Mouse (Mus musculus) midbrain, embryonic 11.5 days (tissue): ENCODE measurements at regions not wholly inside any gene's neighbourhood (a gene's known extent, or its start where the extent isn't known, plus 50 kb on each side); places are given as distances from the start of the nearest gene placed in this dataset.

Experiments used
- ATAC-seq: fragments of 200-750 bp; cut with Nextera tagmentation; 2 replicates; pipeline ENCODE4 v1.8.0; 2017; ENCODE audit warnings: moderate TSS enrichment, moderate library complexity; ENCODE audit not compliant: low FRiP score
- DNase-seq: peaks from one replicate; pipeline ENCODE4 v3.0.0; 2015; ENCODE audit warnings: low spot score; ENCODE audit errors: missing footprints
- H3K27ac ChIP-seq: fragments of 300-500 bp; sonication (generic); 2 replicates; pipeline ENCODE4 v1.5.1; 2014; ENCODE audit warnings: low read depth, low read length
- H3K27me3 ChIP-seq: fragments of 300-500 bp; sonication (generic); 2 replicates; pipeline ENCODE4 v1.6.1; 2014; ENCODE audit warnings: mild to moderate bottlenecking, low read length, moderate library complexity, mixed read lengths; ENCODE audit not compliant: control insufficient read depth, insufficient read depth
- H3K36me3 ChIP-seq: fragments of 300-500 bp; sonication (generic); 2 replicates; pipeline ENCODE4 v1.6.1; 2014; ENCODE audit warnings: mild to moderate bottlenecking, low read length, moderate library complexity, mixed read lengths; ENCODE audit not compliant: control insufficient read depth, insufficient read depth
- H3K4me1 ChIP-seq: fragments of 300-500 bp; sonication (generic); 2 replicates; pipeline ENCODE4 v1.6.1; 2014; ENCODE audit warnings: low read length; ENCODE audit not compliant: control insufficient read depth, insufficient read depth
- H3K4me2 ChIP-seq: fragments of 300-500 bp; sonication (generic); 2 replicates; pipeline ENCODE4 v1.6.1; 2014; ENCODE audit warnings: mild to moderate bottlenecking, moderate library complexity
- H3K4me3 ChIP-seq: fragments of 300-500 bp; sonication (generic); 2 replicates; pipeline ENCODE4 v1.5.1; 2014; ENCODE audit warnings: low read depth, low read length
- H3K9ac ChIP-seq: fragments of 300-500 bp; sonication (generic); 2 replicates; pipeline ENCODE4 v1.6.1; 2014; ENCODE audit warnings: low read length
- H3K9me3 ChIP-seq: fragments of 300-500 bp; sonication (generic); 2 replicates; pipeline ENCODE4 v1.6.1; 2016; ENCODE audit warnings: low read length; ENCODE audit not compliant: control insufficient read depth
- WGBS: fragments of 180-500 bp; shearing (Covaris S2); extraction: QIAGEN DNeasy Blood & Tissue Kit; methylation state at CpG from one replicate; pipeline ENCODE4 v1.1.7; 2014; 5-methylcytosine and 5-hydroxymethylcytosine counted together

DNA sequence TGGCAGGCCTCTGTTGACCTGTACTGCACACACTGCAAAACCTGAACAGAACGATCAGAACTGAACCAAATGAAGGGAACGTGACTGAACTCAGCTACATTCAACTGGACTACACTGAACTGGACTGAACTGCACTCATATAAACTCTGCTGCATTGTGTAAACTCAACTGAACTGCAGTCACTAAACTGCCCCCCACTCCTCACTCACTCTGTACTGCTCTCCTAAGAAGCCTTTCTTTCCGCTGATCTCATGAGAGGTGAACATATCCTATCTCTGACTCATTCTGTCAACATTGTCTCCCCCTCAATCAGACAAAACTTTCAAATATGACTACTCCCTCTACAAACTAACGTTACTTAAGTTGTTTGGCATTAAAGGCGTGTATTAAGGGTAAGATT is 324.5 kb upstream of the Cdh9 start:
- H3K9ac ChIP-seq: no peak overlapping the region
- WGBS: 92% methylated on average over 5 of the region's 5 CpGs
- no peak overlapping the region for H3K27ac ChIP-seq
- no peak overlapping the region for H3K4me2 ChIP-seq
- no peak for ATAC-seq
- H3K36me3 ChIP-seq: no peaks in the 10 kb centered on the region
- no peak overlapping the region for H3K4me3 ChIP-seq
- no peaks in the 10 kb centered on the region for H3K27me3 ChIP-seq
- H3K4me1 ChIP-seq: no peaks in the 10 kb centered on the region
- H3K9me3 ChIP-seq: no peaks in the 10 kb centered on the region
- no peak for DNase-seq

DNA sequence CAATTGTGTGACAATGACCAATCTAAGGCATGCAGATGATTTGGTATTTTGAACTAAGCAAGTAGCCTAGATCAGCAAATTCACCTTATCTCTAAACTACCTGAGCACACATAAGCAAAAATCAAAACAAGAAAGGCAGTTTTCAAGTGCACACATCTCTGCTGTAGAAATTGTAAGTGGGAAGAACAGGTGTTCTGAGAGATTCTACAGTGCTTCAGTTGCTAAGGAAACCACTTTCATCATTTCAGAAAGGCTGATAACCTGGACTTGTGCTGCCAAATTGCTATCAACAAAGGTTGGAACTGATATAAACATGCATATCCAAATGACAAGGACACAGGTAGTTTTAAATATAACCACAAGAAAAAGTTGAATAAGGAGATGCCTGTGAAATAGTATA is 322.4 kb upstream of the Cdh9 start:
- Histone ChIP-seq H3K36me3 (no peaks in the 10 kb centered on the region), H3K9ac (no peak overlapping the region), H3K9me3 (no peaks in the 10 kb centered on the region), H3K27ac (no peak overlapping the region), H3K27me3 (no peaks in the 10 kb centered on the region), H3K4me1 (no peaks in the 10 kb centered on the region), H3K4me2 (no peak overlapping the region), H3K4me3 (no peak overlapping the region)
- ATAC-seq (no peak), DNase-seq (no peak)

DNA sequence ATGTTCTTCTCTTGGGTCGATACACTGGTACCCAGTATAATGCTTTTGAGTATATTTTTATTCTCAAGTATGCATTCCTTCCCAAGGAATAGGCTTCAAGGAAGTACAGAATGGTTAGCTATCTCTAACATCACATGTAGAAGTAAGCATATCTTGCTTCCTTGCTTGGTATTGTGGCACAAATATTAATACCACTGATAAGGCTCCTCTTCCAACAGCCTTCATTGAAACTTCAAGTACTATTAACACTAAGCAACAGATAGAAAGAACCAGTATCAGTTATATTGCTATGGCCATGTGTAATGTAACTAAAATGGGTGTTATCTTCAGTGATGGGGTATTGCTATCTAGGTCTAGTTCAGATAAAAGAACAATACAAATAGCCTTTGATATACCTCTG is 316.9 kb upstream of the Cdh9 start:
- Histone ChIP-seq H3K9ac (no peak overlapping the region), H3K4me1 (no peaks in the 10 kb centered on the region), H3K4me3 (no peak overlapping the region), H3K27me3 (no peaks in the 10 kb centered on the region), H3K9me3 (no peaks in the 10 kb centered on the region), H3K36me3 (no peaks in the 10 kb centered on the region), H3K27ac (no peak overlapping the region), H3K4me2 (no peak overlapping the region)
- ATAC-seq (no peak), DNase-seq (no peak)
- 94% methylated on average over 1 of the region's 1 CpGs for WGBS

DNA sequence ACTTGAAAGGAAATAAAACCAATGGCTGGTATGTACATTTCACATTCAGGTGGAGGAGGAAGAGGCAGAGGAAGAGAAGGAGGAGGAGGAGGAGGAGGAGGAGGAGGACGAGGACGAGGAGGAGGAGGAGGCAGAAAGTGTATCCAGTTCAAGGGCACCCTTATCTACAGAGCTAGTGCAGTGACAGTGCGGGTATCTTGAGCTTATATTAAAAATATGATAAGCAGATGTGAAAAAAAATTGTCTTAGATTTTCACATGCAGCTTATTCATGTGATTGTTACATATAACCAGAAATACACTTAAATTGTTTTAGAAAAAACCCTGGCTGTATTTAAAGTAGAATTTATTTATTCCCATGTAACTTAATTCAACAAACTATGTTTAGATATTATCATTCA is 310.8 kb upstream of the Cdh9 start:
- 81% methylated on average over 3 of the region's 3 CpGs for WGBS
- H3K36me3 ChIP-seq: no peaks in the 10 kb centered on the region
- DNase-seq: no peak

DNA sequence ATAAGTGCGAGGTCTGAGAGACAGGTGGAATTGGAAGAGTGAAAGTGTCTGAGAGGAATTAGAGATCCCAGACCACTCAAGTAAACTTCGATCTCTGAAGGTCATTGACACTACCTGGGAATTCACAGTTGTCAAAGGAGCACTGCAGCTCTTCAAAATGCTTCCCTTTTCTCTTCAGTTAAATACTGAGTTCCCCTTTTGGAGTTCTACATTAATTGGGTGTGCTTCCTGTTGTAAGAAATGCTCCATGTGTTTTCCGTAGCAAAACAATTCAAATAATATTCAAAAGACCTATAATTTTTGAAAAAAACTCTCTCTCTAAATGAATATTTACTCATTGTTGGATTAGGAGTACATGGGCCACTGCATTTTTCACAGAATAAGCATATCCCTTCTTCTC is 305.5 kb upstream of the Cdh9 start:
- Histone ChIP-seq H3K27ac (no peak overlapping the region), H3K9ac (no peak overlapping the region), H3K4me3 (no peak overlapping the region), H3K27me3 (no peaks in the 10 kb centered on the region), H3K9me3 (no peaks in the 10 kb centered on the region), H3K4me1 (no peaks in the 10 kb centered on the region), H3K36me3 (no peaks in the 10 kb centered on the region), H3K4me2 (no peak overlapping the region)
- ATAC-seq: no peak
- no peak for DNase-seq
- 93% methylated on average over 3 of the region's 3 CpGs for WGBS

More for the DNA sequence above, 310.8 kb upstream of the Cdh9 start:
- H3K27me3 ChIP-seq: no peaks in the 10 kb centered on the region
- no peak overlapping the region for H3K4me2 ChIP-seq
- no peak for ATAC-seq
- H3K27ac ChIP-seq: no peak overlapping the region
- no peak overlapping the region for H3K9ac ChIP-seq
- no peak overlapping the region for H3K4me3 ChIP-seq
- H3K4me1 ChIP-seq: no peaks in the 10 kb centered on the region
- no peaks in the 10 kb centered on the region for H3K9me3 ChIP-seq

DNA sequence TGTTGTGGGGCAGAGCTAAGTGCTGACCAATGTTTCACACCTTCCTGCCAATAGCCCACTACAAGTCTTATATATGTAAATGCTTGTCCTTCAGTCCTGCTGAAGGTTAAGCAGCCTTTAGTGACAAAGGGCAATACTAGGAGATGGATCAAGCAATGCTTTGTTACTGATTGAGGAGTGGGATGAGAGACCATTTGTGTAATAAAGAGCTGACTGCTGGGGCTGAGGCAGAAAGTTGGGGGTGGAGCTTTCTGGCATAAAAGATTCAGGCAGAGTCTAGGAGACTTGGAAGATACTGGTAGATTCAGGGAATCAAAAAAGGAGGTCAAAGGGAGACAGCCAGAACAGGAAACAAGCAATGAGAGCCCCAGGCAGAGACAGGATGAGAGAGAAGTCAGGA is 281.9 kb upstream of the Cdh9 start:
- ATAC-seq: no peak
- Histone ChIP-seq H3K27ac (no peak overlapping the region), H3K9ac (no peak overlapping the region), H3K27me3 (no peaks in the 10 kb centered on the region), H3K9me3 (no peaks in the 10 kb centered on the region), H3K4me2 (no peak overlapping the region), H3K4me1 (no peaks in the 10 kb centered on the region), H3K36me3 (no peaks in the 10 kb centered on the region), H3K4me3 (no peak overlapping the region)
- DNase-seq: no peak

DNA sequence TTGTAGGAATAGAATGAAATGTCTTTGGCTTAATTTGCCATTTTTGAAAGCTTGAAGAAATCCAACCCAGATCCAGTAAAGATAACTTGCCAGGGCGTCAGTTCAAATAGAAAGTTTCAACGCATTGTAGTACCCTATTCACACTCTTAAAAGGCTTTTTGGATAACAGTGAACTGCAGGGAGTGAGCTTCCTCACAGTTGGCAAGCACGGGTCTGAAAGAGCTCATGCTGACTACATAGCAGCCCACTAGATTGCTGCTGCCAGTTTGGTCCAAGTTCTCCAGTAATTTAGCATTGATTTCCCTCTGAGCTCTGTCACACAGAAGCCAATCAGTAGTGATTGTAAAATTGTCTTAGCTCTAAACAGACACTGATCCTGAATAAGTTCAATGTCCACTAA is 237.3 kb upstream of the Cdh9 start:
- Histone ChIP-seq H3K4me2 (no peak overlapping the region), H3K4me3 (no peak overlapping the region), H3K36me3 (no peaks in the 10 kb centered on the region), H3K27me3 (no peaks in the 10 kb centered on the region), H3K27ac (no peak overlapping the region), H3K9me3 (no peaks in the 10 kb centered on the region), H3K9ac (no peak overlapping the region), H3K4me1 (no peaks in the 10 kb centered on the region)
- peak; percentile 67; the same call in 1 of the 2 replicates for ATAC-seq
- DNase-seq: no peak
- 7% methylated on average over 3 of the region's 3 CpGs for WGBS

DNA sequence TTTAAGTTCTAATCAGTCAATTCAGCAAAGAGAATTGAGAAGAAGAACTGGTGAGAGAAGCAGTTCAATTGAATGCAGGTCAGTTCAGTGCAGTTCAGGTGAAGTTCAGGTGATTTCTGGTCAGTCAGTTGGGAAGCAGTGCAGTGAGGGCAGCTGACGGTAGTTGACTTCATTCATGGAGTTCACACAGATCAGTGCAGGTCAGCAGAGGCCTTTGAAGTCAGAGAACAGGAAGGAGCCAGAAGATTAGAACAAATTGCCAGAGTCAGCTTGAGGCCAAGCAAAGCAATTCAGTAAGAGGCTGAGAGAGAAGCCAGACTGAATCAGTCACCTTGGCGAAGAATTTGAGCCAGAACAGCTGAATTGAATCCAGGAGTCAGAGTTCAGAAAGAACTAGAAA is 235.7 kb upstream of the Cdh9 start:
- 53% methylated on average over 2 of the region's 2 CpGs for WGBS

DNA sequence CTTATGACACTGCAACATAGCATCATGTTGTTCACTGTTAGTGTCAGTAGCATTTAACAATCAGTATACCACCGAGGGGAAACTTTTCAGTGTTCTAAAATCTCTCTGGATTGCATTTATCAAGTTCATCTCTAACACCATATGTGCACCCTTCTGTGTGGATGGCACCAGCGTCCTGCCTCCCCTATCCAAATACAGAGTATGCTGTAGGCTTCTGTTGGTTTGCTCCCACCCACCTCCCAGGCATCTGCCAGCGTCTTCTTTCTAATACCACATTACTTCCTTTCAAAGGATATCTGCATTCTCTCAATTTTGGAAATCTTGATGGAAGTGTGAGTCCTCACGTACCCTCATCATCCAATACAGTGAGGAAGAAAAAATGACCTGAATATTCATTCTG is 208.0 kb upstream of the Cdh9 start:
- no peak for ATAC-seq
- no peaks in the 10 kb centered on the region for H3K4me1 ChIP-seq
- 83% methylated on average over 4 of the region's 4 CpGs for WGBS

More for the DNA sequence above, 235.7 kb upstream of the Cdh9 start:
- no peak for ATAC-seq
- Histone ChIP-seq H3K9me3 (no peaks in the 10 kb centered on the region), H3K9ac (no peak overlapping the region), H3K36me3 (no peaks in the 10 kb centered on the region), H3K4me3 (no peak overlapping the region), H3K4me2 (no peak overlapping the region), H3K27me3 (no peaks in the 10 kb centered on the region), H3K4me1 (no peaks in the 10 kb centered on the region), H3K27ac (no peak overlapping the region)
- DNase-seq: no peak

DNA sequence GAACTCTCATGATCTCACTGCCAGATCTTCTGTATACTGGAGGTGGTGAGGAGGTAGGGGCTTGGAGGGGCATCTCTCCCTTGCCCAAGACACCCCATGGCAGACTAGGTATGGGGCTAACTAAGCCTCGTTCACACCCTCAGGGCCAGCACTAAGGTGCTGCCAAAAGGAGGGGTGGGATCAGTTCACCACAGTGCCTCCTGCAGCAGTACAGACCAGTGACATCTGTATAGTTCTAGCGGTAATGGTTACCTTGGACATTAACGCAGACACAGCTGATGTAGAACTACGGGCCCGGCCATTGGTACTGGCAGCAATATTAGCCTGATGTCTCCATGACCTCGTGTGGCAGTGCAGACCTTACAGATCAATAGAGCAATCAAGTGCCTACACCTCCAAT is 196.0 kb upstream of the Cdh9 start:
- no peaks in the 10 kb centered on the region for H3K9me3 ChIP-seq
- no peaks in the 10 kb centered on the region for H3K36me3 ChIP-seq
- no peak for ATAC-seq
- no peak overlapping the region for H3K27ac ChIP-seq
- no peak overlapping the region for H3K9ac ChIP-seq
- H3K4me1 ChIP-seq: no peaks in the 10 kb centered on the region
- H3K27me3 ChIP-seq: no peaks in the 10 kb centered on the region
- DNase-seq: peak; percentile 45
- no peak overlapping the region for H3K4me2 ChIP-seq
- 90% methylated on average over 6 of the region's 6 CpGs for WGBS
- H3K4me3 ChIP-seq: no peak overlapping the region

More for the DNA sequence above, 208.0 kb upstream of the Cdh9 start:
- H3K27me3 ChIP-seq: no peaks in the 10 kb centered on the region
- no peak overlapping the region for H3K4me2 ChIP-seq
- no peak overlapping the region for H3K9ac ChIP-seq
- no peak for DNase-seq
- H3K4me3 ChIP-seq: no peak overlapping the region
- H3K27ac ChIP-seq: no peak overlapping the region
- H3K36me3 ChIP-seq: no peaks in the 10 kb centered on the region
- no peaks in the 10 kb centered on the region for H3K9me3 ChIP-seq
